ENCODE assay signal across 14 mouse cellular contexts in the genomic region with DNA sequence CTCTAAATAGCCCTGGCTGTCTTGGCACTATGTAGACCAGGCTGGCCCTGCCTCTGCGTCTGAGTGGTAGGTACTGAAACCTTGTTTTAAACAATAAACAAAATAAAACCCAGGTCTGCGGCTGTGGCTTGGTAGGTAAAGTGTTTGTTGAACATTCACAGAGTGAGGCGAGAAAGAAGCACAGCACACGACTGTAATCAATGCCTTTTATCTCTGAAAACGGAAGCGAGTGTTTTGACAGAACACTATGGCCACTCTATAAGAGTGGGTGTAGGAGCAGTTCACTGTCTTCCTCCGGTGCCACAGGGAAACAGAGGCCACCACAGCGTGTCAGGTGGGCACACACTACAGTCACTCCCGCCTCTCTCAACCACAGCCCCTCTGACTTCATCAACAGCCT. TPM values are rescaled to one million over a fixed set of nuclear protein-coding genes. Genes with fewer than 3 reads are reported as not detected.
A peak's percentile ranks its signal among the peaks of the same experiment; 100 is the strongest.
DNase-seq lines count a peak whose midpoint lies in the region; ATAC-seq and TF ChIP-seq lines count a peak whose summit lies in the region.
"Had no signal": no experiment of that assay in that cellular context is flagged by ENCODE, and none has a peak within 500 bp of the region (broad histone marks: within the 10 kb centered on the region; RNA-seq: fewer than 3 reads in every experiment).

No protein-coding gene starts in this region.

- no peak for DNase-seq in left cerebral cortex, adult 2 months (ENCODE audit: extremely low spot score in 1 of 2, low spot score in 2 of 2)
- no peak for DNase-seq in left cerebral cortex, postnatal 36 days (ENCODE audit: low spot score in 2 of 2)
- DNase-seq in CD8-positive naive resting alpha-beta T cell, adult 2 months (ENCODE audit: low read depth in 2 of 2, low spot score in 2 of 2), result peak; percentile 65 to 70
- peak; percentile 74 for DNase-seq in naive thymus-derived CD4-positive, alpha-beta T cell, adult 2 months (ENCODE audit: low read depth)
- DNase-seq in kidney, adult 18-20 months, result no peak
- DNase-seq: cerebellum, adult 18-20 months; gastrocnemius, postnatal 25 days had no signal

- TF ChIP-seq CTCF in left cerebral cortex, adult 2 months (IDR thresholded peaks at IDR 0.05), result no peak

- H3K27ac ChIP-seq in left cerebral cortex, adult 2 months, result peak overlapping the region; percentile 50
- H3K27ac ChIP-seq: embryonic facial prominence, embryonic 13.5 days; kidney, postnatal 0 days; liver, embryonic 14.5 days; midbrain, embryonic 12.5 days had no signal

- intact Hi-C loops in left cerebral cortex, adult 2 months (cut with DNase I), result no loop called here
- intact Hi-C loops in left cerebral cortex, postnatal 36 days (cut with DNase I), result no loop called here

- H3K4me3 ChIP-seq in left cerebral cortex, adult 2 months, result no peak overlapping the region
- H3K4me3 ChIP-seq: embryonic facial prominence, embryonic 13.5 days; heart, embryonic 12.5 days; midbrain, embryonic 12.5 days had no signal

- peak; percentile 60 for ATAC-seq in granulocyte monocyte progenitor cell, adult 5-6 weeks (replicated peaks; ENCODE audit: poor library complexity, severe bottlenecking)
- ATAC-seq in cerebellum, adult (ENCODE audit: insufficient number of reproducible peaks, low FRiP score, low TSS enrichment), result no peak

RNA-seq across cellular contexts. Expression of a gene that starts 9.8 kb away (rescaled TPM):
- total RNA-seq in left cerebral cortex, adult 2 months (2021), result 10 to 100 TPM; 25.7 to 28.3 TPM
- total RNA-seq in left cerebral cortex, postnatal 36 days (2021), result 10 to 100 TPM; 29.3 to 32.2 TPM
- total RNA-seq in granulocyte monocyte progenitor cell, adult 5-6 weeks (2014; fragmentation: Nextera tagmentation), result 288 and 331 TPM in 2 replicates
- 99.4 and 109 TPM in 2 replicates for total RNA-seq in granulocyte monocyte progenitor cell, adult 5-6 weeks (2017)

RNA-seq across cellular contexts. Expression of a gene that starts 41.9 kb away (rescaled TPM):
- 10 to 100 TPM; 21.0 to 25.3 TPM for total RNA-seq in left cerebral cortex, adult 2 months (2021)
- total RNA-seq in left cerebral cortex, postnatal 36 days (2021), result 10 to 100 TPM; 22.1 to 25.2 TPM
- 11.1 and 13.4 TPM in 2 replicates for total RNA-seq in granulocyte monocyte progenitor cell, adult 5-6 weeks (2014; fragmentation: Nextera tagmentation)
- total RNA-seq in granulocyte monocyte progenitor cell, adult 5-6 weeks (2017), result 4.2 and 7.8 TPM in 2 replicates

Comparison
In these comparisons a context has a peak if more than half of its experiments do, and no peak if none do; other contexts are left out.
1. DNase-seq: peak in CD8-positive naive resting alpha-beta T cell, adult 2 months (2 of 2) and naive thymus-derived CD4-positive, alpha-beta T cell, adult 2 months (single experiment); none in left cerebral cortex, adult 2 months (0 of 2), left cerebral cortex, postnatal 36 days (0 of 2) and kidney, adult 18-20 months (single experiment).